In genomic region chr1:133367606-133368488, GRCm38 (mm10) we compare ENCODE assay signal across 7 mouse cellular contexts. TPM values are rescaled to one million over a fixed set of nuclear protein-coding genes. Genes with fewer than 3 reads are reported as not detected.
DNase-seq lines count a peak whose midpoint lies in the region; ATAC-seq and TF ChIP-seq lines count a peak whose summit lies in the region.

No protein-coding gene starts in this region.

- peak overlapping the region; percentile 30 for H3K4me3 ChIP-seq in liver, adult 2 months (ENCODE audit: insufficient read depth, low read depth, low read length)
- H3K4me3 ChIP-seq in liver, embryonic 11.5 days (ENCODE audit: low read depth, low read length): no peak overlapping the region
- no peak overlapping the region for H3K4me3 ChIP-seq in forebrain, postnatal 0 days (ENCODE audit: low read depth, low read length)
- no peak overlapping the region for H3K4me3 ChIP-seq in neural tube, embryonic 12.5 days

- TF ChIP-seq CTCF in liver, adult 2 months (IDR thresholded peaks at IDR 0.05; ENCODE audit: low read depth, low read length): no peak
- no peak for TF ChIP-seq CTCF in forebrain, postnatal 0 days (IDR thresholded peaks at IDR 0.05; ENCODE audit: low read depth)

- WGBS in liver, adult 2 months: 12% methylated on average over 11 of the region's 11 CpGs
- WGBS in liver, embryonic 11.5 days: 8% methylated on average over 11 of the region's 11 CpGs
- WGBS in forebrain, postnatal 0 days: 19% methylated on average over 11 of the region's 11 CpGs
- 12% methylated on average over 11 of the region's 11 CpGs for WGBS in neural tube, embryonic 12.5 days

- H3K4me1 ChIP-seq in liver, adult 2 months (ENCODE audit: control insufficient read depth, insufficient read depth, low read length): peaks cover 46% of the 10 kb centered on the region
- H3K4me1 ChIP-seq in liver, embryonic 11.5 days (replicated peaks; ENCODE audit: control insufficient read depth, insufficient read depth, low read length): peaks cover 17% of the 10 kb centered on the region
- 0 out of 2 replicates have a peak, but pooled peaks cover 3% of the 10 kb centered on the region for H3K4me1 ChIP-seq in forebrain, postnatal 0 days (ENCODE audit: insufficient read depth)
- peaks cover 29% of the 10 kb centered on the region for H3K4me1 ChIP-seq in neural tube, embryonic 12.5 days

- peak; percentile 69 for DNase-seq in liver, adult 2 months (ENCODE audit: extremely low read depth, low read depth, low spot score)
- no peak for DNase-seq in liver, embryonic 11.5 days (ENCODE audit: low spot score)
- DNase-seq in brain, adult 2 months (ENCODE audit: low read depth, low spot score): peak; percentile 32
- DNase-seq in forebrain, postnatal 0 days: no peak
- no peak for DNase-seq in cerebellum, adult 9-11 months
- no peak for DNase-seq in spleen, postnatal 4 days (ENCODE audit: low spot score in 2 of 2)

- no peaks in the 10 kb centered on the region for H3K27me3 ChIP-seq in liver, adult 2 months (ENCODE audit: control insufficient read depth, insufficient read depth, low read length)
- peaks cover 34% of the 10 kb centered on the region for H3K27me3 ChIP-seq in liver, embryonic 11.5 days (replicated peaks; ENCODE audit: control insufficient read depth, insufficient read depth, low read length)
- peaks cover 12% of the 10 kb centered on the region for H3K27me3 ChIP-seq in forebrain, postnatal 0 days (ENCODE audit: insufficient read depth, low read length)
- H3K27me3 ChIP-seq in neural tube, embryonic 12.5 days (replicated peaks): peaks cover 22% of the 10 kb centered on the region

- H3K9me3 ChIP-seq in liver, embryonic 11.5 days (ENCODE audit: control insufficient read depth, low read length): no peaks in the 10 kb centered on the region
- H3K9me3 ChIP-seq in forebrain, postnatal 0 days (ENCODE audit: low read length): no peaks in the 10 kb centered on the region
- no peaks in the 10 kb centered on the region for H3K9me3 ChIP-seq in neural tube, embryonic 12.5 days

- ATAC-seq in liver, embryonic 11.5 days (replicated peaks; ENCODE audit: low FRiP score): no peak
- ATAC-seq in forebrain, postnatal 0 days: no peak
- ATAC-seq in neural tube, embryonic 12.5 days (ENCODE audit: low FRiP score, low read depth): no peak

- H3K27ac ChIP-seq in liver, adult 2 months (replicated peaks; ENCODE audit: insufficient read depth, low read depth, low read length): peak overlapping the region; percentile 82
- H3K27ac ChIP-seq in liver, embryonic 11.5 days (ENCODE audit: low read depth, low read length): no peak overlapping the region
- 0 out of 2 replicates have a peak overlapping the region, but pooled peaks have one; percentile 9 for H3K27ac ChIP-seq in forebrain, postnatal 0 days (ENCODE audit: low read depth, low read length)
- H3K27ac ChIP-seq in neural tube, embryonic 12.5 days: no peak overlapping the region

- TF ChIP-seq POLR2A in liver, adult 2 months (IDR thresholded peaks at IDR 0.05; ENCODE audit: extremely low read depth, insufficient read depth, low read length): 0 out of 2 replicates have a peak, but pooled peaks have one; percentile 5

- peaks cover 16% of the 10 kb centered on the region; the same call in 1 of the 2 replicates for H3K36me3 ChIP-seq in liver, adult 2 months (ENCODE audit: control insufficient read depth, insufficient read depth, low read length)
- H3K36me3 ChIP-seq in liver, embryonic 11.5 days (ENCODE audit: control insufficient read depth, insufficient read depth, low read length): no peaks in the 10 kb centered on the region
- no peaks in the 10 kb centered on the region; the same call in 1 of the 2 replicates for H3K36me3 ChIP-seq in forebrain, postnatal 0 days (ENCODE audit: insufficient read depth)
- no peaks in the 10 kb centered on the region for H3K36me3 ChIP-seq in neural tube, embryonic 12.5 days

- peaks cover 18% of the 10 kb centered on the region; the same call in 1 of the 2 replicates for H3K79me2 ChIP-seq in liver, adult 2 months (ENCODE audit: control insufficient read depth, insufficient read depth, low read length)

- H3K4me2 ChIP-seq in liver, embryonic 11.5 days: no peak overlapping the region
- no peak overlapping the region for H3K4me2 ChIP-seq in forebrain, postnatal 0 days (ENCODE audit: low read depth)
- H3K4me2 ChIP-seq in neural tube, embryonic 12.5 days (replicated peaks): peak overlapping the region; percentile 14; the same call in 1 of the 2 replicates

- peak overlapping the region; percentile 70 for H3K9ac ChIP-seq in liver, adult 2 months (ENCODE audit: low read depth, low read length)
- H3K9ac ChIP-seq in liver, embryonic 11.5 days (ENCODE audit: low read depth, low read length): no peak overlapping the region
- no peak overlapping the region for H3K9ac ChIP-seq in forebrain, postnatal 0 days
- 0 out of 2 replicates have a peak overlapping the region, but pooled peaks have one; percentile 17 for H3K9ac ChIP-seq in neural tube, embryonic 12.5 days

RNA-seq across cellular contexts. Expression of gene Etnk2, which starts 4.5 kb away (rescaled TPM):
- total RNA-seq in liver, adult 2 months (2014; rRNA removed): 361 and 389 TPM in 2 replicates
- 249 and 278 TPM in 2 replicates for polyA plus RNA-seq in liver, adult 2 months (2012; rRNA removed)
- 4.5 and 5.8 TPM in 2 replicates for polyA plus RNA-seq in liver, embryonic 11.5 days (2014; fragmentation: Nextera tagmentation; extraction: Ambion mirVana)
- total RNA-seq in forebrain, postnatal 0 days (2014; rRNA removed): 15.5 and 25.3 TPM in 2 replicates
- polyA plus RNA-seq in forebrain, postnatal 0 days (2015; fragmentation: Nextera tagmentation; extraction: Ambion mirVana): 10.3 and 17.6 TPM in 2 replicates
- polyA plus RNA-seq in neural tube, embryonic 12.5 days (2016; fragmentation: Nextera tagmentation; extraction: Ambion mirVana): 5.6 TPM in 2 replicates

RNA-seq across cellular contexts. Expression of gene Ren1, which starts 17.5 kb away (rescaled TPM):
- not detected in 2 replicates for total RNA-seq in liver, adult 2 months (2014; rRNA removed)
- 0.18 and 7.6 TPM in 2 replicates for polyA plus RNA-seq in liver, adult 2 months (2012; rRNA removed)
- polyA plus RNA-seq in liver, embryonic 11.5 days (2014; fragmentation: Nextera tagmentation; extraction: Ambion mirVana): 0.30 and 0.40 TPM in 2 replicates
- 0.14 and 0.15 TPM in 2 replicates for total RNA-seq in forebrain, postnatal 0 days (2014; rRNA removed)
- 0.12 and 0.88 TPM in 2 replicates for polyA plus RNA-seq in forebrain, postnatal 0 days (2015; fragmentation: Nextera tagmentation; extraction: Ambion mirVana)
- 0.11 and 0.20 TPM in 2 replicates for polyA plus RNA-seq in neural tube, embryonic 12.5 days (2016; fragmentation: Nextera tagmentation; extraction: Ambion mirVana)

RNA-seq across cellular contexts. Expression of gene Kiss1, which starts 46.2 kb away (rescaled TPM):
- not detected in 2 replicates for total RNA-seq in liver, adult 2 months (2014; rRNA removed)
- polyA plus RNA-seq in liver, adult 2 months (2012; rRNA removed): not detected in 2 replicates
- not detected in 2 replicates for polyA plus RNA-seq in liver, embryonic 11.5 days (2014; fragmentation: Nextera tagmentation; extraction: Ambion mirVana)
- total RNA-seq in forebrain, postnatal 0 days (2014; rRNA removed): not detected in 2 replicates
- not detected in 2 replicates for polyA plus RNA-seq in forebrain, postnatal 0 days (2015; fragmentation: Nextera tagmentation; extraction: Ambion mirVana)
- not detected in 2 replicates for polyA plus RNA-seq in neural tube, embryonic 12.5 days (2016; fragmentation: Nextera tagmentation; extraction: Ambion mirVana)

RNA-seq across cellular contexts. Expression of gene Sox13, which starts 56.3 kb away (rescaled TPM):
- 2.0 and 2.2 TPM in 2 replicates for total RNA-seq in liver, adult 2 months (2014; rRNA removed)
- polyA plus RNA-seq in liver, adult 2 months (2012; rRNA removed): 5.6 and 10.2 TPM in 2 replicates
- 4.1 and 4.4 TPM in 2 replicates for polyA plus RNA-seq in liver, embryonic 11.5 days (2014; fragmentation: Nextera tagmentation; extraction: Ambion mirVana)
- 8.0 and 9.7 TPM in 2 replicates for total RNA-seq in forebrain, postnatal 0 days (2014; rRNA removed)
- 2.0 and 3.0 TPM in 2 replicates for polyA plus RNA-seq in forebrain, postnatal 0 days (2015; fragmentation: Nextera tagmentation; extraction: Ambion mirVana)
- 14.2 and 14.8 TPM in 2 replicates for polyA plus RNA-seq in neural tube, embryonic 12.5 days (2016; fragmentation: Nextera tagmentation; extraction: Ambion mirVana)

RNA-seq across cellular contexts. Expression of gene Golt1a, which starts 58.2 kb away (rescaled TPM):
- total RNA-seq in liver, adult 2 months (2014; rRNA removed): 11.4 and 13.0 TPM in 2 replicates
- 16.1 and 21.2 TPM in 2 replicates for polyA plus RNA-seq in liver, adult 2 months (2012; rRNA removed)
- polyA plus RNA-seq in liver, embryonic 11.5 days (2014; fragmentation: Nextera tagmentation; extraction: Ambion mirVana): 2.0 and 2.5 TPM in 2 replicates
- 0.15 and 0.29 TPM in 2 replicates for total RNA-seq in forebrain, postnatal 0 days (2014; rRNA removed)
- 0.19 TPM in 1 of 2 replicates, not detected in the other for polyA plus RNA-seq in forebrain, postnatal 0 days (2015; fragmentation: Nextera tagmentation; extraction: Ambion mirVana)
- not detected in 2 replicates for polyA plus RNA-seq in neural tube, embryonic 12.5 days (2016; fragmentation: Nextera tagmentation; extraction: Ambion mirVana)

Comparison
In these comparisons a context has a peak if more than half of its experiments do, and no peak if none do; other contexts are left out.
1. DNase-seq: peak in liver, adult 2 months (single experiment) and brain, adult 2 months (single experiment); none in liver, embryonic 11.5 days (single experiment), forebrain, postnatal 0 days (single experiment), cerebellum, adult 9-11 months (single experiment) and spleen, postnatal 4 days (0 of 2).
2. H3K27ac ChIP-seq: peak in liver, adult 2 months (single experiment) and forebrain, postnatal 0 days (single experiment); none in liver, embryonic 11.5 days (single experiment) and neural tube, embryonic 12.5 days (single experiment).
3. H3K9ac ChIP-seq: peak in liver, adult 2 months (single experiment) and neural tube, embryonic 12.5 days (single experiment); none in liver, embryonic 11.5 days (single experiment) and forebrain, postnatal 0 days (single experiment).
4. RNA of gene Etnk2, which starts 4.5 kb away (polyA plus RNA-seq): 249 to 278 TPM in liver, adult 2 months; 10.3 to 17.6 TPM in forebrain, postnatal 0 days, 4.5 to 5.8 TPM in liver, embryonic 11.5 days and 5.6 TPM in neural tube, embryonic 12.5 days; every median in the first group is over 10 times any median in the second.